Mouse (Mus musculus): ENCODE results near the gene Stmn1.
A peak's percentile ranks its signal among the peaks of the same experiment; 100 is the strongest.

The Stmn1 gene

GRCm38 (mm10) chr4:134468215-134468575, at the start of gene Stmn1:
Stmn1 (plus strand) TSS chr4:134468320.
- DNase-seq (ENCODE audit: low spot score) = peak; percentile 97

- no peak for DNase-seq (ENCODE audit: low spot score)
Measured at GRCm38 (mm10) chr4:134421971-134422370, 46.1 kb upstream of the Stmn1 start.

GRCm38 (mm10) chr4:134423949-134424348, 44.2 kb upstream of the Stmn1 start:
- no peak for DNase-seq (ENCODE audit: low spot score)

GRCm38 (mm10) chr4:134425088-134425487, 43.0 kb upstream of the Stmn1 start:
- DNase-seq (ENCODE audit: low spot score) = no peak

- DNase-seq (ENCODE audit: low spot score) = peak; percentile 33
Measured at GRCm38 (mm10) chr4:134430381-134431004, 37.6 kb upstream of the Stmn1 start.

- DNase-seq (ENCODE audit: low spot score) = no peak
Measured at GRCm38 (mm10) chr4:134432686-134433360, 35.3 kb upstream of the Stmn1 start.

- DNase-seq (ENCODE audit: low spot score) = no peak
Measured at GRCm38 (mm10) chr4:134436185-134436584, 31.9 kb upstream of the Stmn1 start.

- no peak for DNase-seq (ENCODE audit: low spot score)
Measured at GRCm38 (mm10) chr4:134436659-134437058, 31.5 kb upstream of the Stmn1 start.

- no peak for DNase-seq (ENCODE audit: low spot score)
Measured at GRCm38 (mm10) chr4:134439119-134439518, 29.0 kb upstream of the Stmn1 start.

GRCm38 (mm10) chr4:134439919-134440318, 28.2 kb upstream of the Stmn1 start:
- DNase-seq (ENCODE audit: low spot score) = no peak

GRCm38 (mm10) chr4:134442216-134442615, 25.9 kb upstream of the Stmn1 start:
- DNase-seq (ENCODE audit: low spot score) = no peak

GRCm38 (mm10) chr4:134443589-134443988, 24.5 kb upstream of the Stmn1 start:
- peak; percentile 43 for DNase-seq (ENCODE audit: low spot score)

- no peak for DNase-seq (ENCODE audit: low spot score)
Measured at GRCm38 (mm10) chr4:134444949-134445348, 23.2 kb upstream of the Stmn1 start.

- no peak for DNase-seq (ENCODE audit: low spot score)
Measured at GRCm38 (mm10) chr4:134445489-134445888, 22.6 kb upstream of the Stmn1 start.

- DNase-seq (ENCODE audit: low spot score) = no peak
Measured at GRCm38 (mm10) chr4:134447966-134448365, 20.2 kb upstream of the Stmn1 start.

GRCm38 (mm10) chr4:134449595-134450391, 18.3 kb upstream of the Stmn1 start:
- DNase-seq (ENCODE audit: low spot score) = no peak

- peak; percentile 56 for DNase-seq (ENCODE audit: low spot score)
Measured at GRCm38 (mm10) chr4:134450392-134451195, 17.5 kb upstream of the Stmn1 start.

GRCm38 (mm10) chr4:134451484-134451883, 16.6 kb upstream of the Stmn1 start:
- no peak for DNase-seq (ENCODE audit: low spot score)

- no peak for DNase-seq (ENCODE audit: low spot score)
Measured at GRCm38 (mm10) chr4:134453619-134454400, 14.3 kb upstream of the Stmn1 start.

- DNase-seq (ENCODE audit: low spot score) = peak; percentile 67
Measured at GRCm38 (mm10) chr4:134455310-134455709, 12.8 kb upstream of the Stmn1 start.

- no peak for DNase-seq (ENCODE audit: low spot score)
Measured at GRCm38 (mm10) chr4:134457130-134457825, 10.8 kb upstream of the Stmn1 start.
